In genomic region chr6:47241379-47241778, GRCm38 (mm10) we compare ENCODE assay signal across 17 mouse cellular contexts.
"Had no signal": no experiment of that assay in that cellular context is flagged by ENCODE, and none has a peak within 500 bp of the region (broad histone marks: within the 10 kb centered on the region; RNA-seq: fewer than 3 reads in every experiment).

No protein-coding gene starts in this region.

- H3K27ac ChIP-seq: midbrain, embryonic 12.5 days; neural tube, embryonic 13.5 days; neural tube, embryonic 15.5 days; stomach, embryonic 15.5 days; stomach, postnatal 0 days had no signal

- H3K9me3 ChIP-seq: midbrain, embryonic 10.5 days; midbrain, embryonic 12.5 days; neural tube, embryonic 13.5 days; neural tube, embryonic 15.5 days; stomach, embryonic 15.5 days had no signal

- H3K27me3 ChIP-seq: neural tube, embryonic 13.5 days; neural tube, embryonic 15.5 days; stomach, embryonic 15.5 days had no signal

- H3K4me2 ChIP-seq: lung, embryonic 14.5 days; midbrain, embryonic 12.5 days; neural tube, embryonic 13.5 days; neural tube, embryonic 15.5 days; stomach, embryonic 15.5 days had no signal

- H3K4me1 ChIP-seq: stomach, embryonic 15.5 days had no signal

- H3K9ac ChIP-seq: lung, embryonic 14.5 days; midbrain, embryonic 12.5 days; neural tube, embryonic 13.5 days; neural tube, embryonic 15.5 days; stomach, embryonic 15.5 days had no signal

- ATAC-seq: midbrain, embryonic 16.5 days had no signal

- DNase-seq: lung, adult 18-20 months; lung, embryonic 14.5 days; lung, postnatal 10 days; lung, postnatal 4 days; midbrain, embryonic 14.5 days; retina, postnatal 1 day; right cerebral cortex, postnatal 14 days; thymus, postnatal 14 days; thymus, postnatal 36 days had no signal

- H3K36me3 ChIP-seq: midbrain, embryonic 10.5 days; midbrain, embryonic 12.5 days; neural tube, embryonic 13.5 days; neural tube, embryonic 15.5 days; stomach, embryonic 15.5 days had no signal

- H3K4me3 ChIP-seq: midbrain, embryonic 10.5 days; midbrain, embryonic 12.5 days; myocyte; neural tube, embryonic 13.5 days; neural tube, embryonic 15.5 days; stomach, embryonic 15.5 days had no signal
